In genomic region chr10:107115930-107116642, GRCm38 (mm10) we compare ENCODE assay signal across 16 mouse cellular contexts. TPM values are rescaled to one million over a fixed set of nuclear protein-coding genes. Genes with fewer than 3 reads are reported as not detected.
A peak's percentile ranks its signal among the peaks of the same experiment; 100 is the strongest.
DNase-seq lines count a peak whose midpoint lies in the region; TF ChIP-seq lines count a peak whose summit lies in the region.
"Had no signal": no experiment of that assay in that cellular context is flagged by ENCODE, and none has a peak within 500 bp of the region (broad histone marks: within the 10 kb centered on the region; RNA-seq: fewer than 3 reads in every experiment).

No protein-coding gene starts in this region.

- peak overlapping the region; percentile 58; the same call in 1 of the 2 replicates for H3K27ac ChIP-seq in gastrocnemius, adult 2 months
- H3K27ac ChIP-seq: embryonic facial prominence, embryonic 12.5 days; liver, embryonic 15.5 days had no signal

- TF ChIP-seq POLR2A in brain, embryonic 14.5 days (IDR thresholded peaks at IDR 0.05; ENCODE audit: borderline replicate concordance, extremely low read depth, insufficient read depth, insufficient read length, poor library complexity, severe bottlenecking) = no peak

- no peak for DNase-seq in gastrocnemius, adult 2 months
- DNase-seq in gastrocnemius, postnatal 14 days = no peak
- DNase-seq in left cerebral cortex, postnatal 14 days (ENCODE audit: low spot score in 2 of 2) = peak; percentile 23 to 50
- no peak for DNase-seq in left cerebral cortex, postnatal 36 days (ENCODE audit: low spot score in 2 of 2)
- peak; percentile 17 for DNase-seq in Muller cell, postnatal 12 days (ENCODE audit: inconsistent ontology term)
- DNase-seq in brain, embryonic 14.5 days (ENCODE audit: low read depth) = peak; percentile 69
- DNase-seq in layer of hippocampus, postnatal 14 days (ENCODE audit: low spot score in 2 of 2) = no peak
- no peak for DNase-seq in urinary bladder, adult 18-20 months (ENCODE audit: low spot score in 2 of 2)
- DNase-seq: cerebellum, adult 9-11 months; heart, postnatal 36 days; left cerebral cortex, postnatal 4 days; spleen, adult 18-20 months had no signal

- no peak for TF ChIP-seq CTCF in gastrocnemius, adult 2 months (IDR thresholded peaks at IDR 0.05)
- TF ChIP-seq CTCF in brain, embryonic 14.5 days (IDR thresholded peaks at IDR 0.05; ENCODE audit: borderline replicate concordance, extremely low read depth, insufficient read depth, insufficient read length) = no peak

- no peak overlapping the region for H3K4me3 ChIP-seq in gastrocnemius, adult 2 months
- H3K4me3 ChIP-seq: embryonic facial prominence, embryonic 12.5 days; liver, embryonic 15.5 days had no signal

- intact Hi-C loops in gastrocnemius, adult 2 months (cut with DNase I) = no loop called here
- intact Hi-C loops in gastrocnemius, postnatal 14 days (cut with DNase I; ENCODE audit: low total_unique reads) = no loop called here
- intact Hi-C loops in left cerebral cortex, postnatal 14 days (cut with DNase I) = no loop called here
- intact Hi-C loops in left cerebral cortex, postnatal 36 days (cut with DNase I) = no loop called here

RNA-seq across cellular contexts. Expression of gene Acss3, which starts 7.4 kb away (rescaled TPM):
- 1 to 10 TPM; 5.4 TPM for total RNA-seq in gastrocnemius, adult 2 months (2021)
- total RNA-seq in gastrocnemius, postnatal 14 days (2021) = 1 to 10 TPM; 3.4 to 4.0 TPM
- total RNA-seq in left cerebral cortex, postnatal 14 days (2021) = under 1 TPM; 0.68 to 0.74 TPM
- total RNA-seq in left cerebral cortex, postnatal 36 days (2021) = under 1 TPM; 0.54 to 0.91 TPM
- 1.5 and 2.4 TPM in 2 replicates for polyA plus RNA-seq in brain, embryonic 14.5 days (2012; rRNA removed)
- 1 to 10 TPM in 1 of 2 experiments, under 1 TPM in 1; 0.76 to 1.4 TPM for total RNA-seq in layer of hippocampus, postnatal 14 days (2021)
- total RNA-seq: megakaryocyte-erythroid progenitor cell, adult 5-6 weeks had no signal
- polyA plus RNA-seq: CD4-positive, CD25-positive, alpha-beta regulatory T cell, adult 4 months had no signal

Comparison
In these comparisons a context has a peak if more than half of its experiments do, and no peak if none do; other contexts are left out.
1. DNase-seq: peak in left cerebral cortex, postnatal 14 days (2 of 2), Muller cell, postnatal 12 days (single experiment) and brain, embryonic 14.5 days (single experiment); none in gastrocnemius, adult 2 months (single experiment), gastrocnemius, postnatal 14 days (single experiment), left cerebral cortex, postnatal 36 days (0 of 2), layer of hippocampus, postnatal 14 days (0 of 2) and urinary bladder, adult 18-20 months (0 of 2).